Mouse (Mus musculus) neural tube, embryonic 15.5 days (tissue): ENCODE data around the gene Rapgef2. TPM values are rescaled to one million over a fixed set of nuclear protein-coding genes. Genes with fewer than 3 reads are reported as not detected.

Experiments used
- polyA plus RNA-seq: library from polyadenylated mRNA; unstranded; fragments of >200 nt; fragmentation: Nextera tagmentation; extraction: Ambion mirVana; gene quantifications from 2 replicates; pipeline ENCODE4 v1.2.1, GENCODE M21; 2015

Gene Rapgef2
- polyA plus RNA-seq, 1 experiment from 2014 or later, result 11.2 TPM

Other genes with a start within 250 kb of the Rapgef2 start
- gene Gm17359, start 50.1 kb upstream of the Rapgef2 start, polyA plus RNA-seq, result not detected in 2 replicates